Mouse (Mus musculus): ENCODE data around the gene Tfap4.

Gene Tfap4

DNA sequence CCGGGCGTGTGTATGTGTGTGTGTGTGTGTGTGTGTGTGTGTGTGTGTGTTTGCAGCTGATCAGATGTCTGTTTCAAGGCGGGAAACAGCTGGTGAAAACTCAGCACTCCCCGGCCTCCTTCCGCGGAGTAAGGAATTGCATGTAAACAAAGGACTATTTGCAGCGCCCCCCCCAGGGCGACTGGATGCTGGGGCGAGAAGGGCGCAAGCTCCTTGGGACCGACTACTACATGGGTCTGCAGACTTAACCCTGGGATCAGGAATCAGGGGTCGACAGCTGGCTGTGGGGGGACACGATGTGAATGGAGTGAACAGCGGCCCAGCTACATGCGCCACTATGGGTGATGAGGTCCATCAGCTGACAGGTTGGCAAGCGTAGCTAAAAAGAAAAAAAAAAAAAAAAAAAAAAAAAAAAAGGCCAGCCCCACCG, at the start of gene Tfap4:
Gene Tfap4 (minus strand): TSS at position 140 of the 430 bp plus-strand sequence.
- DNase-seq: peak; percentile 88

DNA sequence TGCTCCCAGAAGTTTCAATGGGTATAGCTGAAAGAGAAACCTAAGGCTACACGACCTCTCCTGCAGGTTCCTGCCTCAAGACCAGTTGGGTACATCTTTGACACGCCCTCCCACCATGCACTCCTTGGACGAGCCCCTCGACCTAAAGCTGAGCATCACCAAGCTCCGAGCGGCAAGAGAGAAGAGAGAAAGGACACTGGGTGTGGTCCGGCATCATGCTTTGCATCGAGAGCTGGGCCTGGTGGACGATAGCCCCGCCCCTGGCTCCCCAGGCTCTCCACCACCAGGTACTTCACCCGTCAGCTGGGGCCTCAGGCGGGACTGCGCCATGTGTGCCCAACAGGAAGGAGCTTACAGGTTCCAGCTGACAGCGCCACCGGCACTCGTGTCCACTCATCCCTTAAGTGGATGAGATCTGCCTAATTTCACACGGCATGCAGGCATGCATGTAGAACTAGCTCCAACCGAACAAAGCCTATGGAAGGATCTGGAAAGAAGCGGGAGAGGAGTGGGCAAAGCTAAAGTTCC, 48.9 kb upstream of the Tfap4 start:
- no peak for DNase-seq

DNA sequence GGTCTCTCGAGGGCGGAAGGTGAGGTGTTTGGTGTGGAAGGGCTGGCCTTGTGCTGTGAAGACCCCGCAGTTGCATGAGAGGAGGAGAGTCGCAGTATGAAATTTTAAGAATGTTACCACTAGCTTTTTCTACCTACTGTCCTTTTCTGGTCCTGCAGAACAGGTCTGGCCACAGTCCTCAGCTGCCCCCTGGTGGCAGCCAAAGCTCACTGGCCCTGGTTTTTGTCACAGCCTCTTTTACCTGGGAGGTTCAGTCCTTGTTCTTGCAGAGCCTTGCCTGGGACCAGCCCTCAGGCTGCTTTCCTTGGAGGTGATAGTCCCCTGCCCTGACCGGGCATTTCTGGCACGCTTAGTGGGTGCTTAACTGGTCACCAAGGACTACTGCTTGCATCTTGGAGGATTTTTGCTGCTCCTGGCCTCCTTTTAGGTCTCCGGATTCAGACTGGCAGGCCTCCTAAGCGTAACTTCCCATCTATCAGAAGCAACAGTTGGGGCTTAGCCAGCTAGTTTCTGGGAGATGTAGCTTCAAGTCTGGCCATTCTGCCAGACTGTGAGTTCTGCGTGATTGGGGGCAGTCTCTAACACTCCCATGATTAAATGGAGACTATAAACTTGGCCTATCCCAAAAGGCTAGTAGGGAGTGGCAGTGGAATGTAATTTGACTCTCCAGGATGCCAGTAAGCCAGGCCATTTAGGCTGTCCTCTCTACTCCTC, 48.3 kb upstream of the Tfap4 start:
- DNase-seq: peak; percentile 89

DNA sequence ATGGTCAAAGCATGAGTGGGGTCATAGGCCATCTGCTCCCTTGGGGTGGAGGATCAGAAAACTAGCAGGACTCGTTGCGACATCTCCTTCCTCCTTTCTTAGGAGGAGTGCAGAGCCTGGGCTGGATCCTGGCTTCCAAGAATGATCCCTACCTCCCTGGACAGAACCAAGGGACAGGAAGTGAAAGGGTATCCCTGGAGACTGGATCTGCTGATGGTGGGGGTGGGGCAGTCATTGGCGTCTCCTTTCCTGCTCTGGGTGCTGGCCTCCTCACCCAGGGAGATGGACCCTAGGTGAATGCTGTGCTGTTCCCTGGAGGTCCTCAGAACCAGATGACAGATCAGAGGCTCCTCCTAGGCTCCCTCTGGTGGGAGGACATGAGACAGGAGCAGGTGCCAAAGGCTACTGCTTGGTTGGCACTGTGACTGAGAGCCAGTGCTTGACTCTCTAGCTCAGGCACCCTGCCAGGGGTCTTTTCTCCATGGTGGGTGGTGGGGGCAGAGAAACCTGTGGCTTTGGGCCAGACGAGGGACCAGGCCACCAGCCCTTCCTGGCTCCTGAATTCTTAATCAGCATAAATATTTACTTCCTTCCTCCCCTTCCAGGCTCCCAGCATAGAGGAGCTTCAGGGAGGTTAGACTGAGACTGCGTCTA, 46.9 kb upstream of the Tfap4 start:
- no peak for DNase-seq

DNA sequence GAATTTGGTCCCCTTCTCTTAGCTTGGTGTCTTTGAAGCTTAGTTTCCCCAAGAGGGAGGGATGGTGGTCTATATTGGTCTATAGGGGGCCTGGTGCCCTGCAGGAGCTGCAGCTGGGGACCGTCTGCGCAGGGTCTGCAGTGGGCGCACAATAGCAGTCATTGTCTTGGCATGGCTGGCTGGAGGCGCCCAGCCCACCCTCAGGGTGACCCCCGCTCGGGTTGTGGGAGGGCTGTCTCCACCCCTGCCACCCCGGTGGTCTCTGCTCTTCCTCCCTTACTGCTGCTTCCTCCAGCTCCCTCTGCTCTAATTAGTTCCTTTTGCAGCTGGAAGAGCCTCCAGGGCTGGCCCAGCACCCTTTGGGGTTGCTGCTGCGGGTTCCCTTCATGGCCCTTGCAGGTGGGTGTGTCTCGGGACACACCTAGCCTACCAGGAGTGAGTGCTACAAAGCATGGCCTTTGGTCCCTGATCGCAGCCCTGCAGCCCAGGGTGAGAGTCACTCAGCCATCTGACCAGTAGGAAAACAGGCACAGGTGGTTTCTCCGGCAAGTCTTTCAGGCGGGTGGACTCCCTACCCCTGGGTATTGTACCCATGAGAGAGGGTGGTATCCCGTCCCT, 46.0 kb upstream of the Tfap4 start:
- DNase-seq: no peak

DNA sequence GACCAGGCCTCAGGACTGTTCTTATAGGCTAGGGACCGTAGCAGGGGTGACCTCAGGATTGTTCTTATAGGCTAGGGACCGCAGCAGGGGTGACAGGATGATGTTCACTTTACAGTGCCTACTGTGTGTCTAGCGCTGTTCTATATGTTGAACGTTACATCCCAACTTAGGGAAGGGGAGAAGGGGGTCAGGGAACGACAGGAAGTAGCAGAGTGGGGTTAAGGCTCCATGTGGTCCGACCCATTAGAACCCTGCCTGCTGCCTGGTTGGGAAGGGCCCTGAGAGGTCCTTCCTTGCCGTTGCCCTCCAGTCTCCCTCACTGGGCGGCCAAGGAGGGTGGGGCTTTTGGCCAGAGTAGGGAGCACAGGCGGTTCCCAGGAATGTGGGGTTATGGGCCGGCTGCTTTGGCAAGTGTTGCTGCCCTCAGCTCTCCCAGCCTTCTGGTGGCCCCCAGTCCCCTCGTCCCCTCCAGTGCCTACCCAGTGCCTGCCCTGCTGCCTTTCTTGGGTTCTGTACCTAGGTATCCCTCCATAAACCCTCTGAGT, 44.7 kb upstream of the Tfap4 start:
- DNase-seq: no peak

DNA sequence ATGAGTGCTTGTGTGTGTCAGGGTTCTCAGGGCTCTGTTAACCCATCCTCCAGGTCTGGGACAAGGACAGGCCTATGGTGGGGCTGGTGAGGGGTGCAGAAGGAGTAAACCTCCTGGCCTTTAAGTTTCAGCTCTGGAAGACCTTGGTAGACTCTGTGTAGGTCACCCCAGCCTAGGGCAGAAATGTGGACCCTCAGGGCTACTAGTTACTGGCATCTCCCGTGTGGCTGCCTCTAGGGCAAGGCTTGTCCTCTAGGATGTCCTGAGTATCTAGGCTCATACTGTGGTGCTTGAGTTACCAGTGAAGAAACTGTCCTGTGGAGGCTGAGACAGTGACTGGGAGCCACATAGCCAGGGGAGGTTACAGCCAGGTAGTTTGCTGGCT, 43.8 kb upstream of the Tfap4 start:
- no peak for DNase-seq

DNA sequence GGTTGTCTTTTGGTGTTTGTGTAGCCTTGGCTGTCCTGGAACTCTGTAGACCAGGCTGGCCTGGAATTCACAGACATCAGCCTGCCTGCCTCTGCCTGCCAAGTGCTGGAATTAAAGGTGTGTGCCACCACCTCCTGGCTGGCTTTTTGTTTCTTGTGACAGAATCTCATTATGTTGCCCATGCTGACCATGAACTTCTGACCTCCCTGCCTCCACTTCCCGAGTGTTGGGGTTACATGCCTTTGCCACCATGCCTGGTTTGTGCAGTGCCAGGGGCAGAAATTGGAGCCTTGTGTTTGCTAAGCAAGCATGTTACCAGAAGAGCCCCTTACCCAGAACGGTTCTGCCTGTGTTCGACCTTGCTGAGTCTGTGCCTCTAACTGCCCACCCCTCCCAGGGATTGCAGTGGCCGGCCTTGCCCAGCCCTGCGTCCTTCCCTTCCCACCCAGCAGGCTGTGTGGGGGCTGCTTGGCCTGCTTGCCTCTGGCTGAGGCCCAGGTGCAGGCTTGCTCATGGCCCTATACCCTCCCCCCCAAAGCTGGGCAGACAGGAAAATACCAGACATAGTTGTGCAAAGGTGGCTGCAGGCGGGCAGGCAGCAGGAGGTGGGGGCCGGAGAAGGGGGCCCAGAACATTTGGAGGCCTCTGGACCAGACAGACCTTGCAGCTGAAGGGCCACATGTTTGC, 43.3 kb upstream of the Tfap4 start:
- DNase-seq: no peak

DNA sequence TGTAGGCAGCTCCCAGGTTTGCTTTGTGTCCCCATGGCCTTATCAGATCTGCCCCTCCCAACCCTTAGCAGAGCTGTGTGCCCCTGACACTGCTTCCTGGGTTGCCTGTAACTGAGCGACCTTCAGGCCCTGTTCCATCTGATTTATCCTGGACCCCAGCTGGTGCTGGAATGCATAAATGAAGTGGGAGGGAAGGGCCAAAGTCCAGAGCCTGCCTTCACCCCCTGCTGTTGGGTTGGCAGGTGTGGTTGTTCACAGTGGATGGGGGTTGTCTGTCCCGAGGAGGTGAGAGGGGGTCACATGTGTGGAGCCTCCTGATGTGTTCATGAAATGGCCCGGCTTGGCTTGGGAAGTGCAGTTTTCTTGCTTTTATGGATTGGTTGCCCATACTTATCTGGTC, 42.5 kb upstream of the Tfap4 start:
- DNase-seq: no peak

DNA sequence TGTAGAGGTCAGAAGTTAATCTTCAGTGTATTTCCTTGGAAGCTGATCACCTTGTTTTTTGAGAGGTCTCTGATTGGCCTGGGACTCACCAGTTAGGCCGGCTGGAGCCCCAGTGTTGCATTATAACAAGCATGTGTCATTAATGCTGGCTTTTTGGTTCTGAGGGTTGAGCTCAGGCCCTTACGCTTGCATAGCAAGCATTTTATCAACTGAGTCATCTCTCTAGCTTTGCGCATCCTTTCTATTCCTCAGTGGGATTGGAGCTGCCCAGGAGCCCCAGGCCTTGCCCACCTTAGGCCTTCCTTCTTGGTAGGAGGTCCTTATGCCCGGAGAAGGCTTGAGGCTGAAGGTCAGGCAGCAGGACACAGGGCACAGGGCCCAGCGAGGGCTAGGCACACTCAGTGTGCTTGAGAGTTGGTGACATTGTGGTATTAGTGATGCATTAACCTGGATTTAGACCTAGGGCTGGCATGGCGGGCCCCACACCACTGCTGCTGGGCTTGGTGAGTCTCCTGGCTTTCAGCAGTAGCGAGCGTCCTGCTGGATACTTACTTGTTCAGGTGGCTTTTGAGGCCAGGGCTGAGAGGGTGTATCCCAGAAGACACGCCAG, 41.2 kb upstream of the Tfap4 start:
- no peak for DNase-seq

DNA sequence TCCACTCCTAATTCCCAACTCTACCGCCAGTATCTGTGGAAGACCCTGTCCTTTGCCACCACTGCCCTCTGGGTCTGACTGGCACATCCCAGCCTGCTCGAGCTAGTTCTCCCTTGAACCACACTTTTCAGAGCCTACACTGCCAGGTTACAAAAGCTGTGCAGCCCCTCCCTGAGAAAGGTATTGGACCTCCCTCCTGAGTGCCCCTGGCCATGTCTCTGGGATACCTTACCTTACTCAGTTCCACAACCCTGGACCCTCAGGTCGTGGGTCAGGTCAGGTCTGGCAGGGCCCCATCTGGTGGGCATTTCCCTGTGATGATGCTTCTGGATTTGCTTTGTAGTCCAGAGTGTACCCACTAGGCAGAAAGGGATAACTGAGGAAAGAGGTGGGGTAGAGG, 40.0 kb upstream of the Tfap4 start:
- no peak for DNase-seq

DNA sequence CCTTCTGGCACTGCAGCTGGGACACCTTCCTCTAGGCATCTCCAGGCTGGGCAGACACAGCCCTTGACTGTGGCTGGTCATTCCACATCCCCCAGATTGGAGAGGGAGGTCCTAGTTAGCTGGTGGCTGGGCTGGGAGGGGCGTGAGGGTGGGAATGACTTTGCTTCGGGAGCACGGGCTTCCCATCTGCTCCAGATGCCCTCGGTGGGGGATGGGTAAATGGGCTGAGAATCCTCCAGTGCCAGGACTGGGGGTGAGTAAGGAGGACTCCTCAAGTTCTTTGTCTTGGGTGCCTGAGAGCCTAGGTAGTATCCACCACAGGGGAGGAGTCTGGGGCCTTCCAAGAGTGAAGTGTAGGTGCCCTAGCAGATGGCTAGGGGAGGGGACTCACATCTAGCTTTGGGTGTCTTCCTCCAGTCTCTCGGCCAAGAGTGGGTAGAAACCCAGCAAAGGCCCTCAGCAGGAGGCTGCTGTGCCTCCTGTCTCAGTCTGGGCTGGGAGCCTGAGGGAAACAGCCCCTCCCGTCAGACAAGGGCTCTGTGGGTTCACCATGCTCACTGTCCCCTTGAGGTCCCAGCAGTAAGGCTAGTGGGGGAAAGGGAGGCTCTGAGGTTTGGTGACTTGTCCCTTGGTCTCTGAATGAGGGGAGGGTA, 39.4 kb upstream of the Tfap4 start:
- DNase-seq: no peak

DNA sequence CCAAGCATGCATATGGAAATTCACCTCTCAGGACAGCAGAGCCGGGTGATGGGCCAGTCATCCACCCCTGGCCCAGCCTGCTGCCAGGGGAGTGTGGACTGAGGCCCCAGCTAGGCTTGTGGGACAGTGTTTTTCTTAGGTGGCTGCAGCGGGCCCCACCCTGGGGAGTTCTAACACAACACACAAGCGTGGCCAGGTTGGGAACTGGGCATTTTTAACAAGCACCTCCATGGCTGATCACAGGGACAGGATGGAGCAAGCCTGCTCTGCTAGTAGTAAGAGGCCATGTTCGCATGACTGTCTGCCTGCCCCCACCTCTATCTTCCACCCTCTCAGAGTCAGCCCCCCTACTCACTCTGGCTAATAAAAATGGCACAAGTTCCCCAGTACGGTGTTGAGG, 38.4 kb upstream of the Tfap4 start:
- DNase-seq: no peak

DNA sequence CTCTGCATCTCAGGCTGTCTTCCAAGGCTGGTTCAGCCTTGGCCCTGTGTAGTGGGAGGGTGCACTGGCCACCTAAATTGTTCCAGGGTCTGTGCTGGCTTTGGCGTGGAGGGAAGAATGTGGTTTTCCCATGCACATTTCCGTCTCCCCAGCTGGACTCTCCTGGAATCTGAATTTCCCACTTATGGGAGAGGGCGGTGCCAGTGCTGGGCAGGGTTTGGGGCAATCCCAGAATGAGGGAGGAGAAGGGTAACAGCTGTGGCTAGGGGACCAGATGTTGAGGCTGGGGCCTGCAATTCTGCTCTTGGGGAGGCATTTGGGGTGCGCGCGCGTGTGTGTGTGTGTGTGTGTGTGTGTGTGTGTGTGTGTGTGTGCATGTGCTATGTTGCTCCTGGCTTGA, 37.6 kb upstream of the Tfap4 start:
- DNase-seq: no peak

DNA sequence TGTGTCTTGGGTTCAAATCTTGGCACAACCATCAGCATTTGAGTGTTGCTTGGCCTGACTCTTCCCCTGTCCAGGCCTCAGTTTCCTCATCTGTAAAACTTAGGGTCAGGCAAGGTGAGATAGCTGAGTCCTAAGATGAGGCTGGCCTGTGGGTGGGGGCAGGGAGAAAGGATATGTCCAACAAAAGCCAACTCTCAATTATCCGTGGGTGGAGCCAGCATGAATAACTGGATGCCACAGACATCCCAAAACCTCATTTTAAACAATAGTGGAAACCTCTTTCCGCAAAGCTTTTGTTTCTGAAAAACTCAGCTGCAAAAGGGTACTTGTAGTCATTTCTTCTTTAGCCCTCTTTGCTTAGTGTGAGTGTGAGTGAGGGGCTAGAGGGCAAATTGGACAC, 37.2 kb upstream of the Tfap4 start:
- no peak for DNase-seq

DNA sequence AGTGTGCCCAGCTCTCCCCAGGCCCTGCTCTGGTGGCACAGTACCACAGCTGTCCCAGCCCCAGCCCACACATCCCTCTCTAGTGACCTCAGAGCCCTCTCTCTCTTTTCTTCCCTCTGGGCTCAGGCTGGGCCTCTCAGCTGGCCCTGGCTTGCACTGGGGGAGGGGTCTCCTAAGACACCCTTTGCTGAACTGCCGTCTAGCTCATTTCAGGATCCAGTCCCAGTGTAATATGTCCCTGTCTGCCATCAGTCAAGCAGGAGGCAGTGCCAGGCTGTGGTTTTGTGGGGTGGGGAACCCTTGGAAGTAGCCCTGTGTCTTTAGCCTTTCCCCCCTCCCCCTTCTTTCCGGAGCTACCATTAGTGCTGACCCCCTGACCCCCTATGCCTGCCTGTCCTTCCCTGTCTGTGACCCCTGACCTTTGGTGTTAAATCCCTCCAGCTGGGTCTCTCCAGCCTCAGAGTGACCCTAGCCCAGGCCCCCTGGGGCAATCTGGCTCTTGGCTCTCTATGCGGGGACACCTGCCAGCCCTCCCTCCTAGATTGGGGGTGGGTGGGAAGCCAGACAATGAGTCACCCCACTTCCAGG, 36.6 kb upstream of the Tfap4 start:
- no peak for DNase-seq

DNA sequence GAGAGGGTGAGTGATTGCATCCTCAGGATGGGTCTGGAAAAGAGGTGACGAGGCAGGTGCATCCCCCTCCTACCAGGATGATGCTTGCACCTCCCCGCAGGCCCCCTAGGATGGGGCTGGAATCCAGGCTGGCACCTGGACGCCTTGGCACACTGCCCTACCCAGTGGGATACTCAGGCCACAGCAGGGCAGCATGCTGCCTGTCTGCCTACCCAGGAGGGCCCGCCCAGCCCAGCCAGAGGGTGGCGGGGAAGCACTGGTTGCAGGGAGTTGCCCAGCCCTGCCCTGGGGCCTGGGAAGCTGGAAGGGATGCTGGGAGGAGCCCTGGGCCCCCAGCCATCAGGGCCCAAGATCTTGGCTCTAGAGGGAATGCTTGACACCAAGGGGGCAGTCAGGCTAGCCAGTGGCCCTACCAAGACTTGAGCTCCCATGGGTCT, 35.9 kb upstream of the Tfap4 start:
- no peak for DNase-seq

DNA sequence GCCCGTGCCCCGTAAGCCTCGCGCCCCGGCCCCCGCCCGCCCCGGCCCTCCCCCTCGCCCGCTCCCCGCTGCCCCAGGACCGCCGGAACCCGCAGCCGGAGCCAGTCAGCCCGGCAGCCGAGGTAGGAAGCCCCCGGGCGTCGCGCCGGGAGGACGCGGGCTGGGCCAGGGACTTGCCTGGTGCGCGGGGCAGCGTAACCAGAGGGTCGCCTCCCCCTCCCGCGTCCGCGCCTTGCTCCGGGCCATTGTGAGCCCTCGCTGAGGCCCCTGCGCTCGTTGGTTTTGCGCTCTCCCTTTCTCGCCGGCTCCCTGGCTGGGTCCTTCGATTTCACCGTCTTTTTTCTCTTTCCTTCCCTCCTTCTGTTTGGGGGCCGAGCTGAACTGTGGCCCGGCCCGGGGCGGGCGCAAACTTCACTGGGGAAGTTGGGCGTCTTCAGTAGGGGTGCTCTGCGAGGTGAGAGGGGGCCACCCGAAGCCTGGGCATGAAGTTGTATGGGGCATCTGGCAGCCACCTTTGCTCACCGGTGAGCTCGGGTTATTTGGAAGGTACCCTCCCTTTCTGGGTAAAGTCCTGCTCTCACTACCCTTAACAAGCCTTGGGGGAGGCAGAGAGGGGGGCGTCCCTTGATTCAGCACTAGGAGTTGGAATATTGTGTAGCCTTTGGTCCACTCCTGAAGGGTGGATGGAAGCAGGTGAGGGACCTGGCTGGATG, 35.3 kb upstream of the Tfap4 start:
- DNase-seq: no peak

DNA sequence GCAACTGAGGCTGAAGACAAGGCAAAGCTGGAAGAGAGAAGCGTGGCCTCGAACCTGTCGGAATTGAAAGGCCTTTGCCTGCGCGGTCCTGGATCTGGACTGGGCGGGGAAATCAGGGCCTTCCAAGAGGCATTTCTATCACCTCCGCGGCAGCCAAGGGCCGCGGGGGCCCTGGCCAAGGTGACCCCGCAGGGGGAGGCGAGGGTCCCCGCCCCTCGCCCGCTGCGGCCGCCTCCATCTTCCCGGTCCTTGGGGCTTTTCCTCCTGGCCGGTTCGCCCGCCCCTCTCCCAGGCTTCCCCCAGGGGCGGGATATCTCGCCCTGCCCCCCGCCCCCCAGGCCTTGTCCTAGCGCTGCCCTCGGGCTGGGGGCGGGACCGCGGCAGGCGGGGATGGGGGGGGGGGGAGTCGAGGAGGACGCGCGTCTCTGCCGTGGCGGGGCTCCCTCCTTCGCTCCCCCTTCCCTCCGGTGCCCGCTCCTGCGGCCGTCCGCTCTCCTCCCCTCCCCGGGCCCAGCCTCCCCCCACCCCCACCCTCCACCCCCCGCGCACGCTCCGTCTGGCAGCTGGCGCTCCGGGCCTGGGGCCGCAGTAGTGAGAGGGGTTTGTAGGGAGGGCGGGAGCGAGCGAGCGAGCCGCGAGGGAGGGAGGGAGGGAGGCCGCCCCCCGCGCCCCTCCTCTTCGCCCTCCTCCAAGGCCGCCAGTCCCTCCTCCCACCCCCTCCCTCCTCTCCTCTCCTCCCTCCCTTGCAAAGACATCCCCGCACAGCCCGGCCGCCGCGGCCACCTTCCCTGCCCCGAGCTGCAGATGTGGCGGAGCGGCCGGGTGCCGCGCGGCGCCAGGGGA, 34.5 kb upstream of the Tfap4 start, which contains the start of gene Glis2:
Gene Glis2 (plus strand): TSS at position 743 of the 843 bp plus-strand sequence.
- peak; percentile 57 for DNase-seq
